Mouse (Mus musculus): ENCODE data around the gene Mpeg1.

Mpeg1 gene

DNA sequence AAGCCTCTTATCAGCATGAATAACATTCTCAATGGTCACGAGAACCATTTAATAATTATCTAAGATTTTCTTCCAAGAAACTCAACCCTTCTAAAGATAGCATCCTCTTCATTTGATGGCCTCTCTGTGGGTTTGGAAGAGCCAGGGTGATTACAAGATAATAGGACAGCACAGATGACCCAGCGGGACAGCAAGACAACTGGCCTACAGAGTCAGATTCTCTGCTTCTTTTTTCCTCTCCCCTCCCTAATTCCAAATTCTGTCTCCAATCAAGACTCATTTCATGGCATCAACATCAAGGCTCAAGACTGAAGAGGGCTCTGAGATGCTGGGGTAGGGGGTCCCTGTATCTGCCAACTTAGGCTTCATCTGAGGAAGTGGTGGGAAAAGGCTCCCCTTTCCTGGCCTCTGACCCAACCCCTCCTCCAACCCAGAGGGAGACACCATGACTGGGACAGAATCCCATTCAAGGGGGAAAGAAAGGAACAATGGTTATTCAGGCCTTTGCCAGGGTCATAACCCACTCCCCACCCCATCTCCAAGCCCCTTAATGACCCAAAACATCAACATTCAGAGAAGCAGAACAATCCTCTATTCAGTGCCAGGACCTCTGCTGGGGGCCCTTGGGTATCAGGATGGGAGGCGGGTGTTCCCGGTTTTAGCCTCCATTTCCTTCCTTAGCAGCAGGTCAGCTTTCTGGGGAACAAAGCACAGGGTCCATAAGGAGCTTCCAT lies 33.0 kb downstream of the Mpeg1 start:
- no peak for DNase-seq

- no peak for DNase-seq
Measured at GRCm38 (mm10) chr19:12494187-12494458, 33.5 kb downstream of the Mpeg1 start.

GRCm38 (mm10) chr19:12494972-12495535 lies 34.5 kb downstream of the Mpeg1 start:
- DNase-seq = no peak

- no peak for DNase-seq
Measured at GRCm38 (mm10) chr19:12496241-12496640, 35.7 kb downstream of the Mpeg1 start.

DNA sequence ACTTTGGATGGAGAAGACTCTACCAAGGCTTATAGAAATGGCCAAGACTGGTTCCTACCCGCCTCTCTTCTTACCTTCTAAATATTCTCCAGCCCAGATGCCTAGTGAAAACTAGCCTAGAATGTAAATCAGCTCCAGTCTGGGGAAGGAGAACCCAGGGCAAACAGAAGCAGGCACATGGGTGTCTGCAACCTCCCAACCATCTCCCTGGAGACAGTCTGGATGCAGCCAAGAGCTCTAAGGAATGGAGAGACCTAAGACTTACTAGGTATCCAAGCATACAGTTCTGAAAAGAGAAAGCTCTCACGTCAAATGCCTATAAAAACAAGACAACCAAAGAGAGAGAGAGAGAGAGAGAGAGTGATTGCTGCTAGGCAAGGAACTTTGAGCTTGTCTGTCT lies 37.3 kb downstream of the Mpeg1 start:
- DNase-seq = no peak

GRCm38 (mm10) chr19:12498321-12498720 lies 37.7 kb downstream of the Mpeg1 start:
- DNase-seq = no peak

GRCm38 (mm10) chr19:12498941-12499340 lies 38.4 kb downstream of the Mpeg1 start:
- DNase-seq = no peak

- DNase-seq = no peak
Measured at GRCm38 (mm10) chr19:12499485-12499884, 38.9 kb downstream of the Mpeg1 start.

GRCm38 (mm10) chr19:12500124-12500523 lies 39.5 kb downstream of the Mpeg1 start:
- DNase-seq = no peak

- DNase-seq = no peak
Measured at GRCm38 (mm10) chr19:12500881-12501311, 40.3 kb downstream of the Mpeg1 start.

GRCm38 (mm10) chr19:12501370-12502347 lies 41.1 kb downstream of the Mpeg1 start, which contains the start of gene Dtx4:
Dtx4 (minus strand) TSS chr19:12501454.
- peak; percentile 91 for DNase-seq

DNA sequence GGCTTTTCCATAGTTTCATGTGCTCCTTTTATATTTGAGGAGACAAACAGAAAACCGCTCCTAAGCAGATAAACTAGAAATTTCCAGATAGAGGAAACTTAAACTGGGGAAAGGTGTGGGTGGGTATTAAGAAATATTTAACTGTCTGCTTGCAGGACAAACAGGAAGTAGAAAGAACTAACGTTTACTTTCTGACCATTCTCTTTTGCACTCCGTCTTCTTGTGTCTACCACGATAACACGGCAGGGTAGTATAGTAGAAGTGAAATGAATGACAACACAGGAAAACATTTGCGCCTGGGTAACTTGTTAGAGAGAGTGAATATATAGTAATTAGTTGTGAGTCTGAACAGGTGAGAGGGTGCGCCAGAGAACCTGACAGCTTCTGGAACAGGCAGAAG lies 42.2 kb downstream of the Mpeg1 start:
- no peak for DNase-seq

- no peak for DNase-seq
Measured at GRCm38 (mm10) chr19:12514621-12515020, 54.0 kb downstream of the Mpeg1 start.

Measured in thymus, postnatal 25 days (tissue).